Mouse (Mus musculus) gastrocnemius, postnatal 14 days (tissue): ENCODE measurements around the gene Sdc4. TPM values are rescaled to one million over a fixed set of nuclear protein-coding genes. Genes with fewer than 3 reads are reported as not detected.

Experiments
- DNase-seq: peaks from one replicate; pipeline ENCODE4 v3.0.0; 2021; ENCODE audit warnings: mixed read lengths
- intact Hi-C: fragments of 180-260 bp; cut with DNase I; formaldehyde crosslinking; loops from one replicate; pipeline ENCODE4 v1.15.1; 2025; ENCODE audit warnings: low total_unique reads
- total RNA-seq, 2 experiments: library from RNA; stranded (reverse); gene quantifications; 2 replicates each; pipeline ENCODE4 v1.2.3; 2021

Gene Sdc4
- total RNA-seq, 2 experiments from 2014 or later, result 45.1 to 72.6 TPM

GRCm38 (mm10) chr2:164381726-164382125, 62.0 kb downstream of the Sdc4 start:
- intact Hi-C loops, result loop anchor here (10.0 kb wide), 1 partner anchor 247 kb away; no protein-coding TSS in a partner anchor
- DNase-seq, result no peak

GRCm38 (mm10) chr2:164377478-164378426, 65.9 kb downstream of the Sdc4 start:
- intact Hi-C loops, result no loop called here
- DNase-seq, result no peak

Other genes with a start within 250 kb of the Sdc4 start
- not detected for gene Wfdc15a, start 243.8 kb downstream of the Sdc4 start, total RNA-seq
- gene Wfdc15b, start 222.2 kb downstream of the Sdc4 start, total RNA-seq, result not detected
- not detected for gene Svs2, start 205.4 kb downstream of the Sdc4 start, total RNA-seq
- gene Svs3b, start 187.2 kb downstream of the Sdc4 start, total RNA-seq, result not detected
- not detected for gene Svs4, start 165.4 kb downstream of the Sdc4 start, total RNA-seq
- not detected for gene Svs3a, start 154.6 kb downstream of the Sdc4 start, total RNA-seq
- gene Svs6, start 127.1 kb downstream of the Sdc4 start, total RNA-seq, result not detected
- not detected for gene Svs5, start 111.1 kb downstream of the Sdc4 start, total RNA-seq
- gene Slpi, start 54.8 kb downstream of the Sdc4 start, total RNA-seq, result under 1 TPM; 0.64 to 0.66 TPM
- under 1 TPM in 1 of 2 experiments, not detected in 1; 0.07 TPM for gene Rbpjl, start 40.7 kb downstream of the Sdc4 start, total RNA-seq
- 1 to 10 TPM; 3.7 to 5.4 TPM for gene Matn4, start 38.7 kb downstream of the Sdc4 start, total RNA-seq
- gene Sys1, start 13.1 kb upstream of the Sdc4 start, total RNA-seq, result 10 to 100 TPM; 15.0 to 15.6 TPM
- 1 to 10 TPM in 1 of 2 experiments, under 1 TPM in 1; 0.62 to 2.6 TPM for gene Gm20458, start 17.1 kb upstream of the Sdc4 start, total RNA-seq
- gene Trp53tg5, start 29.8 kb upstream of the Sdc4 start, total RNA-seq, result not detected
- gene Dbndd2, start 42.2 kb upstream of the Sdc4 start, total RNA-seq, result 10 to 100 TPM; 14.6 to 20.6 TPM
- gene Pigt, start 53.6 kb upstream of the Sdc4 start, total RNA-seq, result 10 to 100 TPM; 36.8 to 41.0 TPM
- gene Wfdc2, start 118.5 kb upstream of the Sdc4 start, total RNA-seq, result not detected
- not detected for gene Spint3, start 129.6 kb upstream of the Sdc4 start, total RNA-seq
- gene Wfdc6a, start 141.6 kb upstream of the Sdc4 start, total RNA-seq, result not detected
- gene Eppin, start 149.7 kb upstream of the Sdc4 start, total RNA-seq, result not detected
- gene Wfdc6b, start 169.6 kb upstream of the Sdc4 start, total RNA-seq, result not detected
- gene Wfdc8, start 169.7 kb upstream of the Sdc4 start, total RNA-seq, result not detected
- not detected for gene Wfdc16, start 194.9 kb upstream of the Sdc4 start, total RNA-seq
- not detected for gene Wfdc10, start 212.2 kb upstream of the Sdc4 start, total RNA-seq
- not detected for gene Wfdc9, start 212.7 kb upstream of the Sdc4 start, total RNA-seq
- gene Wfdc11, start 230.2 kb upstream of the Sdc4 start, total RNA-seq, result not detected
- not detected for gene Wfdc13, start 241.2 kb upstream of the Sdc4 start, total RNA-seq